Mouse (Mus musculus) heart, adult 2 months (tissue): ENCODE measurements at regions not wholly inside any gene's neighbourhood (a gene's known extent, or its start where the extent isn't known, plus 50 kb on each side); places are given as distances from the start of the nearest gene placed in this dataset.

ENCODE experiments used
- CTCF ChIP-seq: fragments of 200-600 bp; IDR thresholded peaks from 2 replicates; pipeline ENCODE4 v1.8.1; 2022; ENCODE audit warnings: antibody characterized with exemption, mild to moderate bottlenecking, moderate library complexity
- EP300 ChIP-seq: fragments of 200-500 bp; IDR thresholded peaks from 2 replicates; pipeline ENCODE4 v1.6.1; 2011; ENCODE audit warnings: low read depth, low read length, control low read depth; ENCODE audit not compliant: insufficient read depth
- POLR2A ChIP-seq: fragments of 200-500 bp; IDR thresholded peaks from 2 replicates; pipeline ENCODE4 v1.6.1; 2011; ENCODE audit warnings: mild to moderate bottlenecking, low read depth, low read length, control low read depth; ENCODE audit not compliant: insufficient read depth

DNA sequence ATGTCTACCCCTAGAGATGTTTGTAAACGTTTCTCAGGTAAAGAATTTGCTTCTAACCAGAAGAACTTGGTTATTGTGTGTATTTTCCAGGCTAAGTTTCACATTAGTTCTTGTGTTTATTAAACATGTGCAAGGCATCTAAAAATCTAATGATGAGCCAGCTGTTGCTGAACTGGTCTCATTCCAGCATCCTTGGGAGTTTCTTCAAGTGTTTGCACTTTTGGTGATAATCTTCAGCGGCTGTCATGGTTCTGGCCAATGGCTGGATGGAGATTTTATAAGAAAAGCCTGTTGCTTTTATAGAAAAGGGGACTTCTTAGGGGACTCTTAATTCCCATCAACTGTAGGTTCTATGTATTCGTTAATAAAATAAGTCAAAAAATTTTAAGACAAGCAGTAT lies 229.1 kb downstream of the Gm11146 start:
- TF ChIP-seq CTCF: no peak
- no peak for TF ChIP-seq POLR2A
- no peak for TF ChIP-seq EP300
